Mouse (Mus musculus) intestine, embryonic 15.5 days (tissue): Measurements from ENCODE around the gene Fmo2. TPM values are rescaled to one million over a fixed set of nuclear protein-coding genes. Genes with fewer than 3 reads are reported as not detected.
A peak's percentile ranks its signal among the peaks of the same experiment; 100 is the strongest.

Experiments used
- ATAC-seq: fragments of 200-750 bp; cut with Nextera tagmentation; 2 replicates; pipeline ENCODE4 v1.8.0; 2017; ENCODE audit warnings: moderate TSS enrichment, moderate library complexity
- H3K27ac ChIP-seq: fragments of 300-500 bp; sonication (generic); 2 replicates; pipeline ENCODE4 v1.5.1; 2015; ENCODE audit warnings: mild to moderate bottlenecking, inconsistent platforms
- H3K27me3 ChIP-seq: fragments of 300-500 bp; sonication (generic); replicated peaks from 2 replicates; pipeline ENCODE4 v1.6.1; 2015; ENCODE audit warnings: inconsistent platforms
- H3K36me3 ChIP-seq: fragments of 300-500 bp; sonication (generic); 2 replicates; pipeline ENCODE4 v1.6.1; 2015; ENCODE audit warnings: inconsistent platforms
- H3K4me1 ChIP-seq: fragments of 300-500 bp; sonication (generic); replicated peaks from 2 replicates; pipeline ENCODE4 v1.6.1; 2015; ENCODE audit warnings: inconsistent platforms
- H3K4me2 ChIP-seq: fragments of 300-500 bp; sonication (generic); replicated peaks from 2 replicates; pipeline ENCODE4 v1.6.1; 2015; ENCODE audit warnings: mild to moderate bottlenecking, inconsistent platforms
- H3K4me3 ChIP-seq: fragments of 300-500 bp; sonication (generic); replicated peaks from 2 replicates; pipeline ENCODE4 v1.5.1; 2015; ENCODE audit warnings: inconsistent platforms
- H3K9ac ChIP-seq: fragments of 300-500 bp; sonication (generic); 2 replicates; pipeline ENCODE4 v1.6.1; 2015; ENCODE audit warnings: inconsistent platforms
- H3K9me3 ChIP-seq: fragments of 300-500 bp; sonication (generic); 2 replicates; pipeline ENCODE4 v1.6.1; 2016; ENCODE audit warnings: inconsistent platforms
- WGBS: fragments of 180-500 bp; shearing (Covaris S2); methylation state at CpG from one replicate; pipeline ENCODE4 v1.1.7; 2015; 5-methylcytosine and 5-hydroxymethylcytosine counted together
- polyA plus RNA-seq: library from polyadenylated mRNA; unstranded; fragments of >200 nt; fragmentation: Nextera tagmentation; extraction: Ambion mirVana; gene quantifications from 2 replicates; pipeline ENCODE4 v1.2.1, GENCODE M21; 2015

Gene Fmo2
- 2.5 and 2.9 TPM in 2 replicates for polyA plus RNA-seq

DNA sequence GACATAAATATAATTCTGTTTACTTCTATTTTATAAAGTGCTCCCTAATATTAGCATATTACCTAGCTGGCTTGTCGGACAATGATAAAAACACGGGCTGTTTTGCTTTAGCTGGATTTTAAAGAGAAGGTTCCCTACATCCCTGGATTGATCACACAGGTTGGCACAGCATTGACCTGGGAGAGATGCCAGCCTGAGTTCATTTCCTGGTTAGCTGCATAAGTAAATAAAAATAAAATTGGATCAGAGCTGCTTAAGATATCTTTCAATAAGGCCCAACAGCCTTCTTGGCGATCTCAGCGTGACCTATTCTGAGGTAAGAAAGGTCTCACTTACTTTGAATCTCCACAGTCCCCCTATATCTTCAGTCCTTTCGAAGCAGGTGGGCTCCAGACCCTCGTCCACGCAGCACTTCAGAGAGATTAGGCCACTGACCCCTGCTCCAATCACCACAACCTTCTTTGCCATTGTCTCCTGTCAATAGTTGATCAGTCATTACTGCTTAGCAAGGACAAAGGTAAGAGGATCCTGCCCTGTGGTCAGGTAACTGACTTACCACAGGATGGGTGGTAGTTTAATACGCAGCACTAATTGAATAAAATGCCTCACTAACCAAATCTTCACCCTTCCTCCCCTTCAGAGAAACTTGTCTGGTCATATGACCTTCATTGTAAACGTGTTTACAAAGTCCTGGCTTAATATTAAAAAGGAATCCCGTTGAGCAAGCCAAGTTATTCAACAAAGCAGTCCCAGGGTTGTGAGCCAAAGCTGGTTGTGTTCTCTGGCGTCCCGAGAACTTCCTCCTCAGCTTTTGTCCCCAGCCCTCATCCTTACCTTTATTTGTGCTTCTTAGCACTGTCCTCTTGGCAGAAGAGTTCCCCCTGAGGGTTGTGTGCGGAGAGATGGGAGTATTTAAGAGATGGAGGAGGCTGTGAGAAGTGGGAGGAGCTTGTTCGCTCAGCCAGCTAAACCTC, at the start of gene Fmo2:
TSS of gene Fmo2 (minus strand) at position 889 of the 974 bp plus-strand sequence.
- H3K9ac ChIP-seq: no peak within 1 kb of the TSS
- H3K36me3 ChIP-seq: no peaks in the 10 kb centered on the region
- no peaks in the 10 kb centered on the region for H3K4me1 ChIP-seq
- H3K4me3 ChIP-seq: no peak within 1 kb of the TSS
- H3K9me3 ChIP-seq: no peaks in the 10 kb centered on the region
- WGBS: 66% methylated on average over 14 of the region's 14 CpGs
- H3K27ac ChIP-seq: no peak within 1 kb of the TSS
- H3K27me3 ChIP-seq: no peaks in the 10 kb centered on the region
- no peak for ATAC-seq
- H3K4me2 ChIP-seq: no peak within 1 kb of the TSS

DNA sequence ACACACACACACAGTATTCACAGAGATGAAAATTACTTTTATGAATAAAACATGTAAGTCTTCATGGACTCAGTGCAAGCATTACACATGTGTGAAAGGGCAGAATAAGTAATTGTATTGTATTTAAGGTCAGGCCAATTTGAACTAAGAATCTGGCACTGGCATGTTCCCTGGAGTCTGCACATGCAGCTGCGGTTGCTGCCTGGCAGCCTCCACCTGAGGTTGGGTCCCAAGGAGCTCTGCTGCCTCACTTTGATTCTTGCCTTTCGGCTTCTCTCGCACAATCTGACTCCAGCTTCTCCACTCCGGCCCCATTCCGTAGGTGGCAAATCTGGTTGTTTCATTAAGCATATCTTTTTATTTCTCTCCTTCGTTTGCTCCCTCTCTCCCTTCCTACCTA, 49.4 kb upstream of the Fmo2 start:
- Histone ChIP-seq H3K4me1 (no peaks in the 10 kb centered on the region), H3K4me3 (no peak overlapping the region), H3K9me3 (no peaks in the 10 kb centered on the region), H3K27ac (no peak overlapping the region), H3K9ac (no peak overlapping the region), H3K27me3 (no peaks in the 10 kb centered on the region), H3K4me2 (no peak overlapping the region), H3K36me3 (no peaks in the 10 kb centered on the region)
- no peak for ATAC-seq
- 90% methylated on average over 6 of the region's 6 CpGs for WGBS

DNA sequence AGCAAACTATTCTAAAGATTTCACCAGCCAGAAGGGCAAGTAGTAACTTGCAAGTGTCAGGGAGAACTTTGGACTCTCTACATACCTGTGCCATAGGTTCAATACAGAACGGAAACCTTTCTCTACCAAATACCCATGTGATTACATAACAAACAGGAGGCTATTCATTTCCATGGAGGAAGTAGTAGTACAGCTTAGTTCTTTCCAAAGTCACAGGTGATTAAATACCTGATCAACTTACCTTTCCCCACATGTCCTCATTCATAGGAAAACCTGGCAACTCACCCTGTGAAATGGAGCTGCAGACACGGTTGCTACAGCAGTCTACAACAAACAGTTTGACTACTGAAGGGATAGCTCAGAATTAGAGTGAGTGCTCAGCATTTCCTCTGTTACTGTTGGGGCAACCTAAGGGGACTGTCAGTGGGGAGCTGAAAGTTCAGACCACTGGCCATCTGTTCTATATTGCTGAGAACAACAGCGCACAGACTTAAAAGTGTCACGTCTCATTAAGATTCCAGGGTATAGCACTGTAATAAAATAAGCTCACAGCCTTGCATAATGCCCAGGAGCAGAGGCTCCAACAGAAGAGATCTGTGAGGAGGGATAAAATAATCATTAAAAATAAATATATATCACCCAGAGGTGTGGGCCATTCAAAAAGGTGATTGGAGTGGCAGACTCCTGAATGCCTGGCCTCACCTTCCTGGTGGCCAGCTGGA, 48.5 kb upstream of the Fmo2 start:
- Histone ChIP-seq H3K27me3 (no peaks in the 10 kb centered on the region), H3K9me3 (no peaks in the 10 kb centered on the region), H3K4me1 (no peaks in the 10 kb centered on the region), H3K4me2 (no peak overlapping the region), H3K4me3 (no peak overlapping the region), H3K9ac (no peak overlapping the region), H3K27ac (no peak overlapping the region), H3K36me3 (no peaks in the 10 kb centered on the region)
- ATAC-seq: peak; percentile 59
- 67% methylated on average over 4 of the region's 4 CpGs for WGBS

GRCm38 (mm10) chr1:162943700-162944099, 45.2 kb upstream of the Fmo2 start:
- Histone ChIP-seq H3K9ac (no peak overlapping the region), H3K27ac (no peak overlapping the region), H3K27me3 (no peaks in the 10 kb centered on the region), H3K4me2 (no peak overlapping the region), H3K4me3 (no peak overlapping the region), H3K36me3 (no peaks in the 10 kb centered on the region), H3K4me1 (no peaks in the 10 kb centered on the region), H3K9me3 (no peaks in the 10 kb centered on the region)
- WGBS: 66% methylated on average over 6 of the region's 6 CpGs
- no peak for ATAC-seq

DNA sequence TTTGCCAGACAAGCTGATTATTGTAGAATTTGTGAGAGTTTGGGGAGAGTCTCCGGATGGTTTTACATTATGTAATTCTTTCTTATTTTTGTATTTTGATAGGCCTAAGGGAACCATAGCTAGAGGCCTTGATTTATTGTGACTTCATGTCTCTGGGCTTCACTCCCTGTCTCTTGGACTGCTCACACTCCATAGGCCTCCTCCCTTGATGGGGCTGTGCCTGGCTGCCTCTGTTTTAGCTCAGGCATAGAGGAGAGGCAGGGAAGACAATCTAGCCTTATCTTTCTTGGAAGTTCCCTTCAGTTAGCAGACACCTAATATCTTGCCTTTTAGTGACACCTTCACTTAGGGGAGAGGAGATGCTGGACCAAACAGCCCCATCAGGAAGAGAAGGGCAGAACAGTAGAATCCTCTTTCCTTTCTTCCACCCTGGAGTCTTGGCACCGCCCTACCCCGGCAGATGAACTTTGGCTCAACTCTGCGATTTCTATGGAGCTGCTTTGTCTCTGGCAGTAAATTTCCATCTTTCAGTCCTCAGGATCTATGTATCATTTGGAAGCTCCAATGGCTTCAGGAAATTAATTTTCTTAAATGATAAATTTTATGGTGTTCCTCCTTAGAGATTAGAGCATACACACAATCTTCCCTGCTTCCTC, 40.3 kb upstream of the Fmo2 start:
- Histone ChIP-seq H3K9me3 (no peaks in the 10 kb centered on the region), H3K4me2 (no peak overlapping the region), H3K36me3 (no peaks in the 10 kb centered on the region), H3K4me3 (no peak overlapping the region), H3K4me1 (no peaks in the 10 kb centered on the region), H3K9ac (no peak overlapping the region), H3K27ac (no peak overlapping the region), H3K27me3 (no peaks in the 10 kb centered on the region)
- 63% methylated on average over 4 of the region's 4 CpGs for WGBS
- ATAC-seq: peak; percentile 89

DNA sequence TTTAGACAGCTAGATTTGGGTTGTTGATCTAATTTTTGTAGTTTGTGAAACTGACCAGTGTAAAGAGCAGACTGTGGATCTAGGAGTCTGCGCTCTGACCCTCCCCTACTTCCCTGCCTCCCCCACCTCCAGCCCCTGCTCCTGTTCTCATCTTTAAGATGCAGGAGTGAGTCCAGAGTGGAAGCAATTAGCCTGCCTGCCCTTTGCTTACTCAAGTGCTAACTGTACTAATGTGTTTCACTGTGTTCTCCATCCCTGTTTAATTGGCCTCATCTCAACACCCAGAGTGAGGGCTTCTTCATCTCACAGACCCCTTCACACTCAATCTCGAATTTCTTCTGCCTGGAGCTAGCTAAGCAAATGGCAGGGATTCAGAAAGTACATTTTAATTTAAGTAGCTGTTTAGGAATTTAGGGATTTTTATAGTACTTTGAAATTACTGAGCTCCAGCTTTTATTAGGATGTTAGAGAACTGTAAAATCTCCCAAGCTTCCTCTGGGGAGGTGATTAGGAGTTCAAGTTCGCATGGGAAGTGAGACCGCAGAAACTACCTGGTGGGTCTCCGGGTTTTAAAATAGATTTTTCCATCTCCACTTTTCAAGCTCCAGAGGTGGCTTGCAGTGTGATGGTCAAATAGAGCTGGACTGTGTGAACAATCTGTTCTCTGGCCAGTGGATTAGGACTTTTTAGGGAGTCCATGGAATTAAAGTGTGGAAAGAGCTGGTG, 39.6 kb upstream of the Fmo2 start:
- 74% methylated on average over 5 of the region's 5 CpGs for WGBS
- Histone ChIP-seq H3K4me3 (no peak overlapping the region), H3K27ac (no peak overlapping the region), H3K9me3 (no peaks in the 10 kb centered on the region), H3K36me3 (no peaks in the 10 kb centered on the region), H3K27me3 (no peaks in the 10 kb centered on the region), H3K9ac (no peak overlapping the region), H3K4me1 (no peaks in the 10 kb centered on the region), H3K4me2 (no peak overlapping the region)
- 0 out of 2 replicates have a peak, but pooled peaks have one; percentile 10 for ATAC-seq

- no peak within 1 kb of the TSS for H3K9ac ChIP-seq
- no peaks in the 10 kb centered on the region for H3K27me3 ChIP-seq
- H3K27ac ChIP-seq: no peak within 1 kb of the TSS
- H3K4me3 ChIP-seq: no peak within 1 kb of the TSS
- no peaks in the 10 kb centered on the region for H3K36me3 ChIP-seq
- H3K4me2 ChIP-seq: no peak within 1 kb of the TSS
- no peaks in the 10 kb centered on the region for H3K9me3 ChIP-seq
- H3K4me1 ChIP-seq: no peaks in the 10 kb centered on the region
- 82% methylated on average over 6 of the region's 6 CpGs for WGBS
- no peak for ATAC-seq
These were observed 38.9 kb upstream of the Fmo2 start, which contains the start of gene Fmo6 for GRCm38 (mm10) chr1:162937415-162937814. TSS of gene Fmo6 (minus strand) at chr1:162937515.

- Histone ChIP-seq H3K4me3 (no peak overlapping the region), H3K27ac (no peak overlapping the region), H3K36me3 (no peaks in the 10 kb centered on the region), H3K9me3 (no peaks in the 10 kb centered on the region), H3K27me3 (no peaks in the 10 kb centered on the region), H3K9ac (no peak overlapping the region), H3K4me2 (no peak overlapping the region), H3K4me1 (no peaks in the 10 kb centered on the region)
- ATAC-seq: no peak
- WGBS: 79% methylated on average over 4 of the region's 4 CpGs
These were observed 36.0 kb upstream of the Fmo2 start for GRCm38 (mm10) chr1:162934374-162935012.

- no peak overlapping the region for H3K9ac ChIP-seq
- H3K4me1 ChIP-seq: no peaks in the 10 kb centered on the region
- no peaks in the 10 kb centered on the region for H3K27me3 ChIP-seq
- no peak overlapping the region for H3K27ac ChIP-seq
- no peak overlapping the region for H3K4me2 ChIP-seq
- 60% methylated on average over 4 of the region's 4 CpGs for WGBS
- H3K9me3 ChIP-seq: no peaks in the 10 kb centered on the region
- no peaks in the 10 kb centered on the region for H3K36me3 ChIP-seq
- no peak overlapping the region for H3K4me3 ChIP-seq
- no peak for ATAC-seq
These were observed 33.9 kb upstream of the Fmo2 start for GRCm38 (mm10) chr1:162932386-162932785.

DNA sequence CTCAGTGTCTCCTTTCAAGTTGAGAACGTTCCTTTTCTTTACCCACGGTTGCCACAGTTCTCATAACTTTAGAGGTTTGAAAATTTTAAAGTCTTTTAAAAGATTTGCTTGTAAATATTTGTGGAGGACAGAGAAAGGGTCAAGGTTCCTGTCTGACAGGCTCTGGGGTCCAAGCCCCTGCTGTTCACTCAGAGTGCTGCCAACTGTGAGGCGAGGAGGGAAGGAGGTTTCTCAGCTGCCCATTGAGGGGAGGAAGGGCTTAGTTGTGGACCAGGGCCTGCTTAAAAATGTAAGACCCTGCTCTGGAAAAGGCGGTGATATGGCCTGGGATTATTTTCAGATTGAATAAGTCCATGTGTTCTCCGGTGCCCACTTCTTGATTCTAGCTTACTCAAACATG, 33.4 kb upstream of the Fmo2 start:
- H3K4me3 ChIP-seq: no peak overlapping the region
- H3K27ac ChIP-seq: no peak overlapping the region
- H3K9ac ChIP-seq: no peak overlapping the region
- no peaks in the 10 kb centered on the region for H3K36me3 ChIP-seq
- WGBS: 67% methylated on average over 5 of the region's 5 CpGs
- H3K4me1 ChIP-seq: no peaks in the 10 kb centered on the region
- no peak overlapping the region for H3K4me2 ChIP-seq
- no peaks in the 10 kb centered on the region for H3K9me3 ChIP-seq
- ATAC-seq: no peak
- no peaks in the 10 kb centered on the region for H3K27me3 ChIP-seq

GRCm38 (mm10) chr1:162931310-162931875, 32.9 kb upstream of the Fmo2 start:
- Histone ChIP-seq H3K9ac (no peak overlapping the region), H3K9me3 (no peaks in the 10 kb centered on the region), H3K4me3 (no peak overlapping the region), H3K4me1 (no peaks in the 10 kb centered on the region), H3K27ac (no peak overlapping the region), H3K4me2 (no peak overlapping the region), H3K36me3 (no peaks in the 10 kb centered on the region), H3K27me3 (no peaks in the 10 kb centered on the region)
- WGBS: 53% methylated on average over 4 of the region's 4 CpGs
- no peak for ATAC-seq
